Mouse (Mus musculus) G1E (cell line): ENCODE results near the gene Arl4d.

Experiments
- CTCF ChIP-seq: IDR thresholded peaks from 2 replicates; pipeline ENCODE4 v1.5.1; 2012; ENCODE audit warnings: low read depth, low read length, inconsistent platforms, mixed read lengths
- GATA1 ChIP-seq: IDR thresholded peaks from 2 replicates; pipeline ENCODE4 v1.6.1; 2012; ENCODE audit warnings: borderline replicate concordance, low read length, inconsistent platforms, mixed read lengths
- GATA2 ChIP-seq: IDR thresholded peaks from 2 replicates; pipeline ENCODE4 v1.6.1; 2012; ENCODE audit warnings: low read depth, low read length, inconsistent platforms, borderline replicate concordance

DNA sequence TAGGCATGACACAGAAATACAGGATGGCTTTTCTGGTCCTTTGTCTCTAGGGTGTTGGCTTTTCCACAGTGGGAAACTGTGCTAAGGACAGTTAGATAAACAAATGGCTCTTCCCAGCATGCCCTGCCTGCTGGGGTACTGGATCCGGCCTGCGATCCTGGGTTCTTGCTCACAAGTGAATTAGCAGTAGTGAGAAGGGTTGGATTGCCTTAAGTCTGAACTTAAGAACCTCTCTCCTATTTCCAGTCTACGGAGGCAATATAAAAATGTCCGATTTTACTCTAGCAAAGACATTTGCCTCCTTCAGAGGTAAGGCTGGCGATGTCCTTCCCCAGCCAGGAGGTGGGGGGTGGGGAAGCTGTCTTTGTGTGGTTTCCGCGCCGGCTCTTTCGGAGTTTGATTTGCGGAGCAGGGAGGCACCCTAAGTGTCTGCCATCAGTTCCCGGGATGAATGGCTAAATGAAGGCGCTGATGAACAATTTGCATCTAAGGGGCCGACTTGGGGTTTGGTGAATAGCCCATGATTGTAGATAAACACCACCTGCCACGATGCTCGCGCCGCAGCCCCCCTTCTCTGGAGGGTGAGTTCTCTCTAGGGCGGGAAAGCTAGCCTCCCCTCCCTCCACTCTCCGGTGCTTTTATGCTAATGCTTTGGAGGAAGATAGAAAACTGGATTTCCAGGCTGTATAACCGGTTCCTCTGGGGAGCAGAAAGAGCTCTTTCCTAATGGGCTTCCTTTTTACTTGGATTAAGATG lies 30.7 kb downstream of the Arl4d start:
- TF ChIP-seq CTCF: no peak
- TF ChIP-seq GATA1: no peak
- TF ChIP-seq GATA2: no peak
